Mouse (Mus musculus): ENCODE measurements at regions not wholly inside any gene's neighbourhood (a gene's known extent, or its start where the extent isn't known, plus 50 kb on each side); places are given as distances from the start of the nearest gene placed in this dataset.

GRCm38 (mm10) chr17:49212918-49213317 is 215.2 kb upstream of the Mocs1 start:
- intact Hi-C loops (cut with DNase I): no loop called here
- no peak for DNase-seq

- intact Hi-C loops (cut with DNase I): no loop called here
- DNase-seq: no peak
Observed at GRCm38 (mm10) chr17:49215281-49215680, 212.9 kb upstream of the Mocs1 start.

GRCm38 (mm10) chr17:49219512-49220197 is 208.5 kb upstream of the Mocs1 start:
- intact Hi-C loops (cut with DNase I): no loop called here
- DNase-seq: no peak

- intact Hi-C loops (cut with DNase I): no loop called here
- DNase-seq: no peak
Observed at GRCm38 (mm10) chr17:49223212-49223611, 204.9 kb upstream of the Mocs1 start.

- no peak for DNase-seq
- intact Hi-C loops (cut with DNase I): no loop called here
Observed at GRCm38 (mm10) chr17:49223651-49224050, 204.5 kb upstream of the Mocs1 start.

- DNase-seq: no peak
- intact Hi-C loops (cut with DNase I): no loop called here
Observed at GRCm38 (mm10) chr17:49225255-49226015, 202.7 kb upstream of the Mocs1 start.

- no peak for DNase-seq
- intact Hi-C loops (cut with DNase I): no loop called here
Observed at GRCm38 (mm10) chr17:49226016-49226400, 202.2 kb upstream of the Mocs1 start.

GRCm38 (mm10) chr17:49231287-49231686 is 196.9 kb upstream of the Mocs1 start:
- intact Hi-C loops (cut with DNase I): no loop called here
- DNase-seq: no peak

GRCm38 (mm10) chr17:49240097-49240496 is 188.1 kb upstream of the Mocs1 start:
- intact Hi-C loops (cut with DNase I): no loop called here
- DNase-seq: no peak

- no peak for DNase-seq
- intact Hi-C loops (cut with DNase I): no loop called here
Observed at GRCm38 (mm10) chr17:49243419-49243818, 184.7 kb upstream of the Mocs1 start.

GRCm38 (mm10) chr17:49245013-49245412 is 183.1 kb upstream of the Mocs1 start:
- intact Hi-C loops (cut with DNase I): no loop called here
- DNase-seq: no peak

GRCm38 (mm10) chr17:49247215-49247614 is 180.9 kb upstream of the Mocs1 start:
- intact Hi-C loops (cut with DNase I): no loop called here
- no peak for DNase-seq

GRCm38 (mm10) chr17:49250726-49251537 is 177.2 kb upstream of the Mocs1 start:
- intact Hi-C loops (cut with DNase I): no loop called here
- DNase-seq: no peak

- no peak for DNase-seq
Observed at GRCm38 (mm10) chr17:49252271-49252670, 175.9 kb upstream of the Mocs1 start.

GRCm38 (mm10) chr17:49258496-49258895 is 169.7 kb upstream of the Mocs1 start:
- no peak for DNase-seq

More at GRCm38 (mm10) chr17:49252271-49252670, 175.9 kb upstream of the Mocs1 start:
- intact Hi-C loops (cut with DNase I): no loop called here

GRCm38 (mm10) chr17:49262394-49262793 is 165.8 kb upstream of the Mocs1 start:
- intact Hi-C loops (cut with DNase I): no loop called here

More at GRCm38 (mm10) chr17:49258496-49258895, 169.7 kb upstream of the Mocs1 start:
- intact Hi-C loops (cut with DNase I): no loop called here

GRCm38 (mm10) chr17:49266343-49266742 is 161.8 kb upstream of the Mocs1 start:
- intact Hi-C loops (cut with DNase I): loop anchor here (2.0 kb wide), 1 partner anchor 134 kb away; no protein-coding TSS in a partner anchor
- no peak for DNase-seq

More at GRCm38 (mm10) chr17:49262394-49262793, 165.8 kb upstream of the Mocs1 start:
- no peak for DNase-seq

- no peak for DNase-seq
- intact Hi-C loops (cut with DNase I): no loop called here
Observed at GRCm38 (mm10) chr17:49269943-49270342, 158.2 kb upstream of the Mocs1 start.

- DNase-seq: no peak
- intact Hi-C loops (cut with DNase I): no loop called here
Observed at GRCm38 (mm10) chr17:49272661-49273448, 155.3 kb upstream of the Mocs1 start.

GRCm38 (mm10) chr17:49274936-49275335 is 153.2 kb upstream of the Mocs1 start:
- intact Hi-C loops (cut with DNase I): no loop called here
- DNase-seq: no peak

All from gastrocnemius, postnatal 36 days (tissue).